Mouse (Mus musculus): ENCODE measurements around the gene Cd93.

DNA sequence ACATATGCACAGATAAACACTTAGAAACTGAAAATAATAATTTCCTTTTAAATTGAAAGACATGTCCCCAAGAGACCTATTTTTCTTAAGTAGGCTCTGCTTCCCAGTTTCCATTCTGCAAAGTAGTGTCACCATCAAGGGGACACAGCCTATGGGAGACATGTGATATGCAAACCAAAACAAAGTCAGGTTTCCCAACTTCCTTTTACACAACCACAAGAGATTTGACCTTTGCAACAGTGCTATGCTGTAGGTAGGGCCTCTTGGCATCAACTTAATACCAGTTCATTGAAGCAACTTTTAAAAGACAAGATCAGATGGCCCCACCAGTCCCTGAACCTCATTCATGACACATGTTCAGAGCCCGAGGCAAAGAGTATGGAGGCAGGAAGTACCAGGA lies 50.2 kb downstream of the Cd93 start:
- TF ChIP-seq POLR2A (IDR thresholded peaks at IDR 0.05; ENCODE audit: control insufficient read depth, low read depth, low read length) (no peak), CTCF (IDR thresholded peaks at IDR 0.05; ENCODE audit: control insufficient read depth, insufficient read depth, insufficient replicate concordance, low read depth, low read length) (no peak)
